Mouse (Mus musculus) mesoderm, embryonic 11.5 days (tissue): ENCODE data around the gene Mup13.
"Not testable (repeated sequence)": the region's sequence is repeated elsewhere in the genome, so short reads cannot be mapped to it uniquely, and the experiment has no call there.

Experiments
- DNase-seq: peaks from one replicate; pipeline ENCODE4 v3.0.0-alpha.2; 2012; ENCODE audit warnings: low read depth, low spot score

Gene Mup13

DNA sequence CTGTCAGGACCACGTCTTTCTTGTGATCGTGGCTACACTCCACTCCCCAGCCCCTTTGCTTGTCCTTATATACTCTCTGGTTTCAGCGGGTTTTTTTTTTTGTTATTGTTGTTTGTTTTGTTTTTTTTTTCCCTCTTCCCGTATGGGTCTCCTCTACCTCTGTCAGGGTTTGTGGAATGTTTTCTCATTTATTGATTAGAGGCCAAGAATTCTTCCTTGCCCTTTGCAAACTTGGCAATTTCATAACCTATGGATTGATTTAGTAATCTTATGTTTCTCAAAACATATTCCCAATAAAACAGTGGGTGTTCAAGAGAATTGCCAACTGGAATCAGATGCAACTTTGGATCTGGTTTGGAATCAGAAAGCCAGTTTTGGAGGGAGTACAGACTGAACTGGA lies at the start of gene Mup13:
TSS of gene Mup13 (minus strand) at position 101 of the 400 bp plus-strand sequence.
- not testable (repeated sequence) for DNase-seq
